Comparison of ENCODE assay signal across 15 mouse cellular contexts in the genomic region with DNA sequence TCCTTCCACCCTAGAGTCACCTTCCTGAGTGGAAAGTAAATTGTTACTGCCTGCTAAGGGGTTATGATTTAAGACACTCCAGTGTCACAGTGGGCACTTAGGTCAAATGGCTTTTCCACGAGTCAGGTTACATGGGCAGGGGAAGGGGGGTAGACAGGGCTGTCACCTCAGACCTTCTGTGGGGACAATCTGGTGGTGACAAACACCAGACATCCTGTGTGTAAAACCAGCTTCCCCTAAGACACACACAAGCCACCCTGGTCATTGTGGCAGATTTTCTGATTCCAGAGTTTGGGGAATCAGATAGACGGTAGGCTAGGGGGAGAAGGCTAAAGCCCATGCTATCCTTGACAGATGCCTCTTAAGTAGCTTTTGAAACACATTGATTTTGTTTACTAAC.
"Had no signal": no experiment of that assay in that cellular context is flagged by ENCODE, and none has a peak within 500 bp of the region (broad histone marks: within the 10 kb centered on the region; RNA-seq: fewer than 3 reads in every experiment).

No protein-coding gene starts in this region.

- ATAC-seq: lung, postnatal 0 days; midbrain, embryonic 16.5 days had no signal

- H3K4me2 ChIP-seq: kidney, embryonic 15.5 days; limb, embryonic 12.5 days; liver, embryonic 13.5 days; midbrain, embryonic 12.5 days; stomach, embryonic 15.5 days had no signal

- DNase-seq: kidney, adult 2 months; kidney, postnatal 14 days; liver; liver, embryonic 13.5 days; lung, adult 18-20 months; lung, postnatal 4 days; right cerebral cortex, postnatal 14 days; thymus, postnatal 4 days had no signal

- H3K9me3 ChIP-seq: liver, embryonic 13.5 days; stomach, embryonic 15.5 days had no signal

- H3K27ac ChIP-seq: kidney, embryonic 15.5 days; left cerebral cortex, adult 2 months; limb, embryonic 12.5 days; liver, embryonic 13.5 days; midbrain, embryonic 12.5 days; stomach, embryonic 15.5 days had no signal

- H3K4me1 ChIP-seq: kidney, embryonic 15.5 days; liver, embryonic 13.5 days; midbrain, embryonic 12.5 days; stomach, embryonic 15.5 days had no signal

- H3K4me3 ChIP-seq: kidney, embryonic 15.5 days; left cerebral cortex, adult 2 months; limb, embryonic 12.5 days; liver, embryonic 13.5 days; midbrain, embryonic 12.5 days; stomach, embryonic 15.5 days had no signal

- H3K9ac ChIP-seq: kidney, embryonic 15.5 days; limb, embryonic 12.5 days; liver, embryonic 13.5 days; midbrain, embryonic 12.5 days; stomach, embryonic 15.5 days had no signal

- H3K27me3 ChIP-seq: kidney, embryonic 15.5 days; limb, embryonic 12.5 days; liver, embryonic 13.5 days; midbrain, embryonic 12.5 days; stomach, embryonic 15.5 days had no signal
